Mouse (Mus musculus) spleen, embryonic (tissue): ENCODE data around the gene Zp2.

ENCODE experiments used
- CTCF ChIA-PET: fragments of 350-600 bp; sonication (Branson Sonifier 250); formaldehyde crosslinking; loops from one replicate; lab custom pipeline; 2022; lab: Charles Lee

The Zp2 gene

GRCm38 (mm10) chr7:120145191-120145590, at the start of gene Zp2:
TSS of gene Zp2 (minus strand) at chr7:120145291.
- CTCF ChIA-PET = no interaction called here

GRCm38 (mm10) chr7:120192816-120193215, 47.7 kb upstream of the Zp2 start:
- CTCF ChIA-PET = no interaction called here

- CTCF ChIA-PET = no interaction called here
Observed at GRCm38 (mm10) chr7:120192207-120192606, 47.1 kb upstream of the Zp2 start.

DNA sequence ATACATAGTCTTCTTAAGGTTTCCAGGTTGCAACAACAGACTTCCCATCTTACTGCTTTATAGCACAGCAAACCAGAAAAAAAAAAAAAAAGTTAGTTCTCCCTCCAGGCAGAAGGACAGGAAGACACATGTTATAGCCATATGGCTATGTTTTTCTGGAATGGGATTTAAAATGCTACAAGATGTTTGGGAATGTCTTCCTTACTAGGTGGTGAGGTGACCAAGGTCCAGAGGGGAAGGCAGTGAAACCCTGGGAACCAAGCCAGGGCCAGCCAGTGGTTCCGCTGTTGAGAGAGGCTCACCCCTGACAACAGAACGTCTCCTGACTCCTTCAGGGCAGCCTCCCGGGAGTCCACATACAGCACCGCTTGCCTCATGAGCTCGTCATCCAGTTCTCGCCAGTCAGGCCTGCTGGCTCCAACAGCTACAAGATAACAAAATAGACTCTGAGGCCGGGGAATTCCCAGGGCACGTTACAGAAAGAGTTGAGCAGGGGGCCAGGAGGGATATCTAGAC, 45.1 kb upstream of the Zp2 start:
- CTCF ChIA-PET = no interaction called here

GRCm38 (mm10) chr7:120189369-120190149, 44.5 kb upstream of the Zp2 start:
- CTCF ChIA-PET = no interaction called here

DNA sequence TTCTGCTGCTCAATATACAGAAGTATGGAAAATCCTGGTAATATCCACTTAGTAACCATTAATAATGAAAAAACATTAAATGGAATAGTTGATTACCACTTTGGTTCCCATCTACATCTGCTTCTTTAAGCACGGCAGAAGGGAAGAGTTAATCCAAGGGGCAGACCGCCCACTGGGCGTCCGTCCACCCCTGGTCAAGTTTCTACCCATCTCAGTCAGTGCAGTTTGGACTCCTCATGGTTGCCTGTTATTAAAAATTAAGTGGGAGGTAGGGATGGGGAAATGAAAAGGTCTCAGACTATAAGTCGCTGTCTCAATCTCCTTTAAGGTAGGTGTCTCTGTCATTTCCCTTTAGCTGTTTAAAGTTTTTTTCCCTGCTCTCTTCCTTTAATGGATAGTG, 43.9 kb upstream of the Zp2 start:
- CTCF ChIA-PET = no interaction called here

- CTCF ChIA-PET = no interaction called here
Observed at GRCm38 (mm10) chr7:120182891-120183290, 37.8 kb upstream of the Zp2 start.

GRCm38 (mm10) chr7:120181401-120182230, 36.5 kb upstream of the Zp2 start:
- CTCF ChIA-PET = no interaction called here

- CTCF ChIA-PET = no interaction called here
Observed at GRCm38 (mm10) chr7:120180547-120180946, 35.5 kb upstream of the Zp2 start.

DNA sequence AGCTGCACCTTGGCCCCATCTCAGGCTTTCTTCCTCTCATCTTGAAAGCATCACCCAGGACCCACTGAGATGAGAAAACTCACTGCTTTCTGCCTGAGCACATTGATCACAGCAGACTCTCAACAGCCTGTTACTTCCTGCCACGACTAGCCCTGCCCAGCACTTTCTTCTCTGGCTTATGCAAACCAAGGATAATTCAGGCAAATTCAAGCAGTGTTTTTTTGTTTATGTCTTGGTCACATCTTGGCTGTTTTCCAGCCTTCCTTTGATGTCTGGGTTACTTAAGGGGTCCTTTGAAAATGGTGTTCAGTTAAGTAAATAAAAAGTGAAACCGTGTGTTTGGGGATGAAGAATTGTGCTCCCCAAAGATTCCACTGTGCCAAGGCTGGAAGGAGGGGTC, 33.8 kb upstream of the Zp2 start:
- CTCF ChIA-PET = no interaction called here

GRCm38 (mm10) chr7:120177611-120178010, 32.5 kb upstream of the Zp2 start:
- CTCF ChIA-PET = no interaction called here

DNA sequence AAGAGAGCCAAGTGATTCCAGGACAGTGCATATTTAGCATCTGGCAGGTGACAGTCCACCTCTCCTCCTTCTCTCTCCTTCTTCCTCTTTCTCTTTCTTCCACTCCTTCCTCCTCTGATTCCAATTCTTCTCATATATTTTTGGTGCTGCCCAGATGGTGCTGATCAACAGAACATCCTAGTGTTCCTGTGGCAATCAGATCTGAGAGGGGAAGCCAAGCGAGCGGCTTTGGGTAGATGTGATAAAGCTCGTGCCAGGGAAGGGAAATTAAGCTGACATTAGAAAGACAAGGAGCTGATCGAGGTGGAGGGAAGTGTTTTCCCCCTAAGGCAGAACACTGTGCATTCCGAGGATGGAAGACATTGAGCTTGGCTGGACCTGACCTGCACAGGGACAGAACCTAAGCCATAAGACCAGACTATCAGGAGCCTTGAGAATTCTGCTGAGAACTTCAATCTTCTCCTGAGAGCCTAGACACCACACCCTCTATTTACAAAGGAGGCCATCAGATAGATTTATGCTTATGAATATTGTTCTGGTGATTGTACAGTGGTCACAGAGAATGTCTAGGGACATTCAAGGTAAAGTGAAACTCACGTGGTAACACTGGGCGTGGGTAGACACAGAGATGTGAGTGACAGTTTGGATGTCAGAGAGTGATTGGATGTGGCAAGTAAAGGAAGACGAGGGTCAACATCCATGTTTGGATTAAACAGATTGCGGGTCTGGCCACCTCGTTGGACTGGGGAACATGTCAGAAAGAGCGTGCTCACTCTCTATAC, 29.8 kb upstream of the Zp2 start:
- CTCF ChIA-PET = no interaction called here

DNA sequence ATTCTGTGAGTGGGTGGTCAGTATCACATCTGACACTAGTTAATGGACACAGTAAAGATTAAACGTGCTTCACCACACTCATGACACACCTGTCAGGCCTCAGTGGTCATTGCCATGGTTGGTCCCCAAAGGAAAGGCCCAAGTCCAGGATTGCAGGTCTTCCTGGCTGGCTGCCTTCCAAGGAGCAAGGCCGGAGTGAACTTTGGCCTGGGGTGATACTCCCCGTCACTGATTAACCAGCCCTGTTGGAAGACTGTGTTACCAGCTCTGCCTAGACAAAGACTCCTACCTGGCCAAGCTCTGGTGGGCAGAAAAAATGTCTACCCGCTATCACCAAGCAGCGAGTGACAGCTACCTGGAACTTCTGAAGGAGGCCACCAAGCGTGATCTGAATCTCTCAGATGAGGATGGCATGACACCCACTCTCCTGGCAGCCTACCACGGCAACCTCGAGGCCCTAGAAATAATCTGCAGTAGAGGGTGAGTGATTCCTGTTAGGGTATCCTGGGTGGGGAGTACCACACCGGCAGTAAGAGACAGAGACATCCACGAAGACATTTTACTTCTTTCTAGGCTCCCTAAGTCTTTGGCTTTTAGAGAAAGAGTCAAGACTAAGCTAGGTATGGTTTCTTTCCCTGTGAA, 28.6 kb upstream of the Zp2 start, which contains the start of gene Anks4b:
TSS of gene Anks4b (plus strand) at position 256 of the 642 bp plus-strand sequence.
- CTCF ChIA-PET = no interaction called here

DNA sequence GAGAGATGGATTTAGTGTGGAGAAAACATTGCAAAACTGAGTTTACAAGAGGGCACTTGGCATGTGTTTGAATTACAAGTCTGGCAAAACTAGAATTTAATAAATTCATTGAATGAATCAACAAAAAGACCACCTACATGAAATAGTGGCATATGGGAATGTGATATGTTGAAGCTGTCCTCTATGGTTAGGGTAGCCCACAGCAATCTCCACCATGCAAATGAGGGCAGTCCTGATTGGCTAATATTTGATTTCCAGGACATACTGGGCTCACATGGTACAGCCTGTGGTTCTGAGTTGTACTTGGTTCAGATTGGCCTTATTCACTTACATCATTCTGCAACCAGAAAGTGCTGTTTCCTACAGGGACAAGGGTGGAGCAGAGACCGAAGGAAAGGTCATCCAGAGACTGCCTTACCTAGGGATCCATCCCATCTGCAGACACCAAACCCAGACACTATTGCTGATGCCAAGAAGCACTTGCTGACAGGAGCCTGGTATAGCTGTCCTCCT, 27.2 kb upstream of the Zp2 start:
- CTCF ChIA-PET = no interaction called here

- CTCF ChIA-PET = no interaction called here
Observed at GRCm38 (mm10) chr7:120163581-120164251, 18.6 kb upstream of the Zp2 start.

GRCm38 (mm10) chr7:120158121-120158613, 13.1 kb upstream of the Zp2 start:
- CTCF ChIA-PET = no interaction called here

DNA sequence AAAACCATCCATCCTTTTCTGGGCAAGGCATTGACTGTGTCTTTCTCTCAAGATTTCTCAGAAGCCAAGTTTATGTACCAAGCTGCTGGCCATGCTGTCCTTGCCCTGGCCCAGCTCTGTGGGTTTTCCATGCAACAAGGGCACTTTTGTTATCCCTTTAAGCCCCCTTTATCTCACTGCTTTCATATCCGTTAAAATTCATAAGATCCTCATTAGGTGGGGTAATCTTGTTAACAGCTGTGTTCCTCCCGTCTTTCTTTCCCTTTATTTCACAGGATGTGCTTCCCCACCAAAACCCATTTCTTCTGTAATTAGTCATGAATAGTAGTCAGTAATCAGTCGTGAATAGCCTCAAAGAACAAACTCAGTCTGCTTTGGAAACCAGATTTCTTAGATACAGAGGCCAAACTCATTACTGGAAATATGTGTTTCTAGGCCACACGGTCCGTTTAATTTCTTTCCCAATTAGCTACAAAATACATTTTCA, 12.5 kb upstream of the Zp2 start:
- CTCF ChIA-PET = no interaction called here

- CTCF ChIA-PET = no interaction called here
Observed at GRCm38 (mm10) chr7:120156841-120157409, 11.8 kb upstream of the Zp2 start.

GRCm38 (mm10) chr7:120150898-120151297, 5.8 kb upstream of the Zp2 start:
- CTCF ChIA-PET = no interaction called here

DNA sequence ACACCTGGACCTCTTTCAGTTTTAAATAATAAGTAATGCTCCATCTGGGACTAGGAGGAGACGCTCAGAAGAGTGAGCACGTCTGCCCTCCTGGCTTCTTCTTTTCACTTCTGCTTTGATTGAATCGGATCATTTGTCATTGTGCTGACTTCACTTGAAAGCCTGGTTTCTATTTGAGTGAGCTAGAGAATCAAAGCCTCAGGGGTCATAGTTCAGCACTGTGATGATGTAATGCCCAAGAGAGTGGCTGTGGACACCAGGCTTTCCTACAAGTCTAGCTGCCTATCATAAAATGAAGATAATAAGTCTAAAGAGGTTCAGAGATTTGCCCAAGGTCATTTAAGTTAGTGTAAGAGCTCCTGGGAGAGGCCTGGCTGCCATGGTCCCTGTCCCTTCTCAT, 5.2 kb upstream of the Zp2 start:
- CTCF ChIA-PET = no interaction called here
